Mouse (Mus musculus) limb, embryonic 10.5 days (tissue): ENCODE measurements around the gene Umad1. TPM values are rescaled to one million over a fixed set of nuclear protein-coding genes. Genes with fewer than 3 reads are reported as not detected.

Experiments
- DNase-seq: peaks from one replicate; pipeline ENCODE4 v3.0.0-alpha.2; 2017; ENCODE audit warnings: low spot score
- H3K27ac ChIP-seq: fragments of 300-500 bp; sonication (generic); 2 replicates; pipeline ENCODE4 v1.5.1; 2016; ENCODE audit warnings: mild to moderate bottlenecking
- H3K27me3 ChIP-seq: fragments of 300-500 bp; sonication (generic); 2 replicates; pipeline ENCODE4 v1.6.1; 2016; ENCODE audit warnings: low read depth, mild to moderate bottlenecking; ENCODE audit not compliant: poor library complexity, severe bottlenecking
- H3K36me3 ChIP-seq: fragments of 300-500 bp; sonication (generic); 2 replicates; pipeline ENCODE4 v1.6.1; 2016; ENCODE audit warnings: mild to moderate bottlenecking, moderate library complexity
- H3K4me1 ChIP-seq: fragments of 300-500 bp; sonication (generic); 2 replicates; pipeline ENCODE4 v1.6.1; 2016
- H3K4me3 ChIP-seq: fragments of 300-500 bp; sonication (generic); 2 replicates; pipeline ENCODE4 v1.5.1; 2016; ENCODE audit warnings: mild to moderate bottlenecking, moderate library complexity
- H3K9me3 ChIP-seq: fragments of 300-500 bp; sonication (generic); replicated peaks from 2 replicates; pipeline ENCODE4 v1.6.1; 2016; ENCODE audit warnings: mild to moderate bottlenecking
- WGBS: fragments of 180-500 bp; shearing (Covaris S2); methylation state at CpG from one replicate; pipeline ENCODE4 v1.1.7; 2016; 5-methylcytosine and 5-hydroxymethylcytosine counted together
- polyA plus RNA-seq: library from polyadenylated mRNA; unstranded; fragments of >200 nt; fragmentation: Nextera tagmentation; extraction: Ambion mirVana; gene quantifications from 2 replicates; pipeline ENCODE4 v1.2.1, GENCODE M21; 2016

Gene Umad1
- polyA plus RNA-seq, 1 experiment from 2014 or later = 14.4 TPM

DNA sequence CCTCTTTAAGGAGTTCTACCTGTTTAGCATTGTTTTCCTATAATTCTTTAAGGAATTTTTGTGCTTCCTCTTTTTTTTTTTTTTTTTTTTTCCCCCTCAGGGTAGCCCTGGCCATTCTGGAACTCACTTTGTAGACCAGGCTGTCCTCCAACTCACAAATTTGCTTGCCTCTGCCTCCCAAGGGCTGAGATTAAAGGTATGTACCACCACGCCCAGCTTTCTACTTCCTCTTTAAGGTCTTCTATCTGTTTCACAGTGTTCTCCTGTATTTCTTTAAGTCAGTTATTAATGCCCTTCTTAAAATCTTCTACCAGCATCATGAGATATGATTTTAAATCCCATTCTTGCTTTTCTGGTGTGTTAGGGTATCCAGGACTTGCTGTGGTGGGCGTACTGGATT lies 130.2 kb downstream of the Umad1 start:
- H3K9me3 ChIP-seq = no peaks in the 10 kb centered on the region
- no peak for DNase-seq
- WGBS = 94% methylated on average over 2 of the region's 2 CpGs
- H3K27ac ChIP-seq = no peak overlapping the region
- no peaks in the 10 kb centered on the region for H3K27me3 ChIP-seq
- 0 out of 2 replicates have a peak, but pooled peaks cover 2% of the 10 kb centered on the region for H3K4me1 ChIP-seq
- no peaks in the 10 kb centered on the region for H3K36me3 ChIP-seq
- no peak overlapping the region for H3K4me3 ChIP-seq

DNA sequence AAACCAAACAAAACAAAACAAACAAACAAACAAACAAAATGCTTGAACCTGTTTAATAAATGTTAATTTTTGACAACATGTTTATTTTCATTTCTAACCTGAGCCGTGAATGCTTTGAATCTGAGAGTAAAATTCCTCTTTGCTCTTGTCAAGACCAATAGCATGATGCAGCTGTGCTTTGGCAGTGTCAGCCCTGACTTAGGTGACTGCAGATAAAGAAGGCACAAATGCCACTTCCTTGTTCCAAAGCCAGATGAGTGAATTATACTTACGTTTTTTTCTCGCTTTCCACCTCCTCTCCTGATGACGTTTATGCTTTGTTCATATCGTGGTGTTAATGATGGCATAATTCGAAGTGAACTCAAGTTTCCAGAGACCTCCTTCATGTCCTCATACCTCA lies 131.2 kb downstream of the Umad1 start:
- WGBS = 92% methylated on average over 6 of the region's 6 CpGs
- Histone ChIP-seq H3K4me1 (peaks cover 11% of the 10 kb centered on the region), H3K27me3 (no peaks in the 10 kb centered on the region), H3K27ac (no peak overlapping the region), H3K9me3 (no peaks in the 10 kb centered on the region), H3K4me3 (no peak overlapping the region), H3K36me3 (no peaks in the 10 kb centered on the region)
- no peak for DNase-seq

DNA sequence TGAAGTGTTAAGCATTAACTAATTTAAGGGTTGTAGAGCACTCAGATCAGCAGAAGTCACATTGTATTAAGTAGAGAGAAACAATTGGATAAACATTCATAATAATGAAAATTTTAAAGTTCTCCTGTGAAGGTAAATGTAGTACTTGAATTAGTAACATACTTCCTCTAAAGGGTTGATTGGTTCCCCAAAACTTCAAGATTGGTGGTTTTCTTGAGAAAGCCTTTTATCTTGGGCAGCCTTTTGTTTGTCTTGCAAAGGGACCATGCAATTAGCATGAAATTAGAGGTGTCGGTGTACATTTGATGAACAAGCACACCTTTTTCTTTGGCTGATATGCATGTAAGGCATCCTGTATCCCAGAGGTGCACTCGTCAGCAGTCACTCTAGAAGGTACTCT lies 131.8 kb downstream of the Umad1 start:
- peaks cover 11% of the 10 kb centered on the region for H3K4me1 ChIP-seq
- WGBS = 81% methylated on average over 2 of the region's 2 CpGs
- no peak for DNase-seq
- H3K27ac ChIP-seq = no peak overlapping the region
- H3K36me3 ChIP-seq = no peaks in the 10 kb centered on the region
- no peaks in the 10 kb centered on the region for H3K27me3 ChIP-seq
- H3K9me3 ChIP-seq = no peaks in the 10 kb centered on the region
- H3K4me3 ChIP-seq = no peak overlapping the region

DNA sequence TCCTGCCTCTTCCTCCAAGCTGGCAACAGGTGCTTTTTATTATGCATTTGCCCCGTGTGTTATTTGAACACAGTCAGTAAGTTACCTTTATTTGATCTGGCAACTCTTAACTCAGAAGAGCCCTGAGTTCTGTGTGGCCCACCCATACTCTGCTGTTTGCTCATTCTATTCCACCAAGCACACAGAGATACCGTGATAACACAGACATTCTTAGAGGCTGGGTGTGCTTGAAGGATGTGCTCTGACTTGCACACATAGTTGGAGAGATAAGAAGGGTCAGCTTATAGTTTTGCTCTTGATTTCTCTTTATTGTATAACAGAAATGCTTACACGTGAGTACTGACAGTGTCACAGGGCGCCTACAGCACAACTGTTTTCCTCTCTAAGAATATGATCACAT lies 133.9 kb downstream of the Umad1 start:
- no peaks in the 10 kb centered on the region for H3K36me3 ChIP-seq
- WGBS = 74% methylated on average over 4 of the region's 4 CpGs
- no peaks in the 10 kb centered on the region for H3K27me3 ChIP-seq
- no peak overlapping the region for H3K4me3 ChIP-seq
- H3K27ac ChIP-seq = no peak overlapping the region
- peaks cover 11% of the 10 kb centered on the region for H3K4me1 ChIP-seq
- DNase-seq = no peak
- no peaks in the 10 kb centered on the region for H3K9me3 ChIP-seq

DNA sequence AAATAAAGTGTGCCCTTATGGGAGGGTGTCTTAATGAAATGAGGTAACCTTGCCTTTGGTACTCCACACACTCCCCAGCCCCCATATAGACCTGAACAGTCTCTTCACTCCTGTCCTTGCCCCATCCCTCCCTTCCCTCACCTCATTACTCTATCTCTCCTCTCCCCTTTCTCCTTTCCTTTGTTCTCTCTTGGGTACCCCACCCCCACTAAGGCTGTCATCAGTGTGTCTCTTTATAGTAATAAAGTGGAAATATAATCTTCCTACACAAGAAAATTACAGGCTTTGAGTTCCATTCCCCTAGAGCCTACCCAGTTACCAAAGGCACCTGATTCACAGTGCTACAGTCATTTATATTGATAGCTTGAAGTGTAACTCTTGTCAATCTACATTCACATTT lies 135.0 kb downstream of the Umad1 start:
- peaks cover 11% of the 10 kb centered on the region for H3K4me1 ChIP-seq
- H3K27me3 ChIP-seq = no peaks in the 10 kb centered on the region
- H3K9me3 ChIP-seq = no peaks in the 10 kb centered on the region
- no peak overlapping the region for H3K27ac ChIP-seq
- no peak overlapping the region for H3K4me3 ChIP-seq
- H3K36me3 ChIP-seq = no peaks in the 10 kb centered on the region
- no peak for DNase-seq

DNA sequence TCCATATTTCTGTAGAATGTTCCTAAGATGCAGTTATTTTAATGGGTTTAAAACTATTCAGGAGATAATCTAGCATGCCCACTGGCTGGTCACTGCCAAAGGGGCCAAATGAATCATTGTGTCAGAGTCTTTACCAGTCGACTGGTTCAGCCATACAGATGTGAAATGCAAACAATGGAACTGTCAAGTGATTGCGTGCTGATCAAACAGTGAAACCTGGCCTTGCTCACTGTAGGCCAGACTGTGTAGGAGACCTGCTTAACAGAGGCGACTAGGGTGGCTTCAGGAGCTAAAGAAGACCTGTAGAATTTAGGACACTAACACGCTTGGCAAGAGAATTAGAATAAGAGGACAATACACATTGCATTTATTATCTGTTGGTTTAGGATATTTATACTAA lies 136.0 kb downstream of the Umad1 start:
- no peak overlapping the region for H3K27ac ChIP-seq
- no peaks in the 10 kb centered on the region for H3K27me3 ChIP-seq
- H3K4me1 ChIP-seq = peaks cover 11% of the 10 kb centered on the region
- no peak for DNase-seq
- no peak overlapping the region for H3K4me3 ChIP-seq
- no peaks in the 10 kb centered on the region for H3K36me3 ChIP-seq
- 42% methylated on average over 4 of the region's 4 CpGs for WGBS
- no peaks in the 10 kb centered on the region for H3K9me3 ChIP-seq

DNA sequence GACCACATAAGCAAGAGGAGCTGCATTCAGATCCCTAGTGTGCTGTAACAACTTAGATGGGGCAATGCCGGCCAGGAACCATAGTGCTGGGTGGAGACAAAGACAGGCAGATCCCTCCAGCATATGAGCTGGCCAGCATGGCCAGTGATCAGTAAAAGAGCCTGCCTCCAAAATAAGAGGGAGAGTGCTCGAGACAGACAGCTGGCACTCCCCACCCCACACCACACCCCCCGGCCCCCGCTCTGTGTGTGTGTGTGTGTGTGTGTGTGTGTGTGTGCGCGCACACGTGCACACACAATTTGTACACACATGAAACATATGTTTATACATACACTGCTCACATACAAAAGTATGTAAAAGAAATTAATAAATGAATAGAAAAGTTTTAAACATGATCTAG lies 138.2 kb downstream of the Umad1 start:
- Histone ChIP-seq H3K9me3 (no peaks in the 10 kb centered on the region), H3K4me3 (no peak overlapping the region), H3K4me1 (peaks cover 11% of the 10 kb centered on the region), H3K27me3 (no peaks in the 10 kb centered on the region), H3K27ac (no peak overlapping the region), H3K36me3 (no peaks in the 10 kb centered on the region)
- WGBS = 88% methylated on average over 7 of the region's 7 CpGs
- no peak for DNase-seq

DNA sequence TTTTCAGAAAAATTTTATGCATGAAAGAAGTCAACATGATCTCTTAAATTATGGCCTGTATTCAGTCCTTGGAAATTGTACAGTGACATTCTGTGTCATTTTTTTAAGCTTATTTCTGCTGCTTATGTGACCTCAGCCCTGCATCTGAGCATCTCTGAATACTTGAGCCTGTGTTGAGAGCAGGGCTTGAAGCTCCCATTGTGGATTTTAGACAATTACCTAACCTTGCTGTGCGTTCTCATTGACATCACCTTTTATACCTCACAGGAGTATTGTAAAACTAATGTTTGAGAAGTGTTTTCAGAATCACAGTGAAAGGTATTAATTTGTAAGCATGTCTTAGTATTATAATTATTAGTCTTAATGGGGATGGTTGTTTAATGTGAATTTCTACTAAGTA lies 140.6 kb downstream of the Umad1 start:
- Histone ChIP-seq H3K4me3 (no peak overlapping the region), H3K27ac (no peak overlapping the region), H3K27me3 (no peaks in the 10 kb centered on the region), H3K4me1 (peaks cover 5% of the 10 kb centered on the region), H3K36me3 (no peaks in the 10 kb centered on the region), H3K9me3 (no peaks in the 10 kb centered on the region)
- no peak for DNase-seq
- 92% methylated on average over 1 of the region's 1 CpGs for WGBS

DNA sequence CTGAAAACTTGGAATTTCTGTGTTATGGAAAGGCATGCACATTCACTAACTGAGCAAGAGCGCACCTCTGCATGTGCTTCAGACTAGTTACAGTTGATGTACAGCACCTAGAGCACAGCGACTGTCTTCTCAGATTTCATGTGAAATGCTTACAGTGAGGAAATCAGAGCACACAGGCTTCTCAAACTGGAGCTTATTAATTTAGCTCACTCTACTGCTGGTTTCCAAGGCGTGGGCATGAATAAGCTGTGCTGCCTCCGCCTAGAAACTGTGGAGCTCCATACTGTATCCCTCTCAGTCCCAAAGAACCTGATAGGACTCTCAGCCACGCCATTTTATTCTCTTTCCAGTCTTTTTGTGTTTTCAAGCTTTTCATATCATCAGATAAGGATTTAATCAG lies 144.0 kb downstream of the Umad1 start:
- H3K36me3 ChIP-seq = no peaks in the 10 kb centered on the region
- 91% methylated on average over 5 of the region's 5 CpGs for WGBS
- no peaks in the 10 kb centered on the region for H3K9me3 ChIP-seq
- no peak overlapping the region for H3K4me3 ChIP-seq
- no peak for DNase-seq
- H3K27ac ChIP-seq = no peak overlapping the region
- no peaks in the 10 kb centered on the region for H3K4me1 ChIP-seq
- no peaks in the 10 kb centered on the region for H3K27me3 ChIP-seq

DNA sequence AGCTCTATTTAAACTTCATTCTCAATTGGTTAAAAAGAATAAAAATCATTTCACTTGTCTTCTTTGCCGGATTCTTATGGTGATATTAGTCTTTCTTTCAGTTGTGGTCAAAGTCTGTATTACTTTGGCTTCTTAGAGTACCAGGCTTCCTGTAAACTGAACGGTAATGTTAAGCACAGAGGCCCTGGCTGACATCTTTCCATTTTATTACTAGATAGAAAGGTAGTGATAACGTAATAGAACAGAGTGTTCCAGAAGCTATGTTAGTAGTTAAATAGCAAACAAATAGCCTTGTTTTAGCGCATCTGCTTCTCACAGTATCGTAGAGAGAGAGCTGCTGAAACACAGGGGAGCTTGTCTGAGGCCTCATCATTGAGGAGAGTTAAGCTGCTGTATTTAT lies 146.8 kb downstream of the Umad1 start:
- DNase-seq = no peak
- Histone ChIP-seq H3K27ac (no peak overlapping the region), H3K4me1 (no peaks in the 10 kb centered on the region), H3K9me3 (no peaks in the 10 kb centered on the region), H3K36me3 (no peaks in the 10 kb centered on the region), H3K27me3 (no peaks in the 10 kb centered on the region), H3K4me3 (no peak overlapping the region)
- 92% methylated on average over 5 of the region's 5 CpGs for WGBS

DNA sequence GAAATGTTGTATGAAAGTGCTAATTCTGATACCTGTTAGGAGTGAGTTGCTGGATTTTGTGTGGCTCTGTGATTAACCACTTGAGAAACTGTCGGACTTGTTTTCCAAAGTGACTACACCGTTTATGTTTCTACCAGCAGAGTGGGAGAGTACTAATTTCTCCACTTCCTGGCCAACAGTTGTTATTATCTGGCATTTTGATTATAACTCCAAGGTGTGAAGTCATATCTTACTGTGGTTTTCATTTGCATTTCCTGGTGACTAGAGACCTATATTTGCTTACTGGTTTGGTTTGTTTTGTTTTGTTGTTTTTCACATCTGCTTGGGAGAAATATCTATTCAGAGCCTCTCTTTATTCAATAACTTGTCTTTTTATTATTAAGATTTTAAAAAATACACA lies 149.2 kb downstream of the Umad1 start:
- Histone ChIP-seq H3K36me3 (no peaks in the 10 kb centered on the region), H3K4me3 (no peak overlapping the region), H3K27ac (no peak overlapping the region), H3K9me3 (no peaks in the 10 kb centered on the region), H3K27me3 (no peaks in the 10 kb centered on the region), H3K4me1 (no peaks in the 10 kb centered on the region)
- DNase-seq = no peak
- WGBS = 91% methylated on average over 2 of the region's 2 CpGs

DNA sequence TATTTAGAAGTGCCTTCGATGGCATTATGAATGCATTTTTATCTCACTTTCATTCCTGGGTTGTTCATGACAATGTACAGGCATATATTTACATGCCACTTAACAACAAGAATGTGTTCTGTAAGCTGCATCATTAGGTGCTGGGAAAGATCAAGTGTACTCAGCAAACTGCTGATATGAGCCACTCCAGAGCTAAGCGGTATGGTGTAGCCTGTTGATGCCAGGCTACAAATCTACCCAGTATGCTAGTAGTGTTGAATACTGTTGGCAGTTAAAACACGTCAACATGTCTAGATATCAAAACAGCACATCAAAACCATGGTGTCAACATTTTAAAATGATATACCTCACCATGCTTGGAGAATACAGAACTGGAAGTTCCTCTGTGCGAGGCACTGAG lies 150.8 kb downstream of the Umad1 start:
- H3K27me3 ChIP-seq = no peaks in the 10 kb centered on the region
- no peaks in the 10 kb centered on the region for H3K4me1 ChIP-seq
- WGBS = 93% methylated on average over 4 of the region's 4 CpGs
- no peak for DNase-seq
- H3K9me3 ChIP-seq = no peaks in the 10 kb centered on the region
- no peaks in the 10 kb centered on the region for H3K36me3 ChIP-seq
- H3K4me3 ChIP-seq = no peak overlapping the region
- no peak overlapping the region for H3K27ac ChIP-seq

DNA sequence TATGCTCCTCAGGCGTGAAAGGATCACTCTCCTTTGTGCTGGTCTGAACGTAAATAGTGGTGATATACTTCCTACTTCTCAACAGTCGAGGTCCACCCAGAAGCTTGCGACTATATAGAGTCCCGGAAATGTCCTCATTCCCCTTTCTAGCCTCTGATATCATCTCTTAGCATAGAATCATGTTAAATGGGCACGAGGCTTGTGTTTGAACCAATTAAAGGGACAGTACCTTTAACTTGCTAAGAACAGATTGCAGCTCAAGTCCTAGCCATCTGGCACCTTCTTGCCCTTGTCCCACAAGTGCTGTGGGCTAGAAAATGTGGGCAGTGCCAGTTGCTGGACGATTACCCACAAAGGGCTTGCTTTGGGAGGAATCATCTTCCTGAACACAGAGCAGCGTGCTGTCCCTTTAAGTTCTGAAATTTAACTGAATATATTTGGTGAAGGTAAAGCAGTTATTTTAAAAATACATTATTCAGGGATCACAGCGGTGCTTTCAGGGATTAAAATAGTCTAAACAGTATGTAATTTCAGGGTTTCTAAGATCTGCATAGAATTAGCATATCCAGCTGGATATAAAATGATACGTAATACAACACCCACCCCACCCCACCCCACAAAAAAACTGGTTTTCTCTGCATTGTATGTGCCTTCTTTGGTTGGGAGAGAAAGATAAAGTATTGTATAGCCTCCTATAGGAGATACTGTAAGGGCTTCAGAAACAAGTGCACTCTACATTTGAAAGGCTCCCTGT lies 153.9 kb downstream of the Umad1 start:
- WGBS = 83% methylated on average over 10 of the region's 10 CpGs
- Histone ChIP-seq H3K36me3 (no peaks in the 10 kb centered on the region), H3K9me3 (no peaks in the 10 kb centered on the region), H3K27ac (no peak overlapping the region), H3K4me1 (no peaks in the 10 kb centered on the region), H3K27me3 (no peaks in the 10 kb centered on the region), H3K4me3 (no peak overlapping the region)
- no peak for DNase-seq

DNA sequence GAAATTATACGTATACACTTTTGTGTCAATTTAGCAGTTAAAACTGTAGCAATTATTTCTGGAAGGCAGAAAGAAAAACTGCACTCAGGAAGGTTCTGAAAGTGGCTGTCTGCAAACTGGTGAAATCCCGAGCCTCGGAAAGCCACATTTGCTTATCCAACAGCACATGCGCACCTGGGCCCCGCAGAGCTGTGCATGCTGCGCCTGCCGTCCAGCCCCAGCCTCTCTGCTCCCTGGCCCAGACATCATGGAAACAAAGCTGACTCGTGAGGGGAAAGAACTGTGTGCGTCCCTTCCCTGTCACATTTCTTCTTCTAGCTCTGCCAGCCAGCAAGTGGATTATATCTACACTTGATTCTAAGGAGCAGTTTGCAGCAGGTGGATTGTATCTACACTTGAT lies 154.9 kb downstream of the Umad1 start:
- H3K36me3 ChIP-seq = no peaks in the 10 kb centered on the region
- no peak overlapping the region for H3K4me3 ChIP-seq
- no peaks in the 10 kb centered on the region for H3K9me3 ChIP-seq
- WGBS = 69% methylated on average over 9 of the region's 9 CpGs
- no peak for DNase-seq
- H3K27ac ChIP-seq = no peak overlapping the region
- peaks cover 1% of the 10 kb centered on the region; the same call in 1 of the 2 replicates for H3K4me1 ChIP-seq
- H3K27me3 ChIP-seq = no peaks in the 10 kb centered on the region
